12 mouse cellular contexts compared by ENCODE assay signal in genomic region chr2:156494875-156495274, GRCm38 (mm10). TPM values are rescaled to one million over a fixed set of nuclear protein-coding genes. Genes with fewer than 3 reads are reported as not detected.
DNase-seq lines count a peak whose midpoint lies in the region; ATAC-seq and TF ChIP-seq lines count a peak whose summit lies in the region.
"Had no signal": no experiment of that assay in that cellular context is flagged by ENCODE, and none has a peak within 500 bp of the region (broad histone marks: within the 10 kb centered on the region; RNA-seq: fewer than 3 reads in every experiment).

No protein-coding gene starts in this region.

- peak; percentile 57; the same call in 1 of the 2 replicates for ATAC-seq in lung, embryonic 14.5 days (ENCODE audit: insufficient read depth)
- peak; percentile 21; the same call in 1 of the 2 replicates for ATAC-seq in intestine, postnatal 0 days
- peak; percentile 88 for ATAC-seq in stomach, embryonic 15.5 days (ENCODE audit: insufficient read depth, low FRiP score, low read depth)
- no peak for ATAC-seq in kidney, embryonic 16.5 days (ENCODE audit: low FRiP score, low TSS enrichment)
- ATAC-seq in forebrain, embryonic 14.5 days, result no peak

- WGBS in lung, embryonic 14.5 days, result 88% methylated on average over 12 of the region's 12 CpGs
- 10% methylated on average over 12 of the region's 12 CpGs for WGBS in cerebellum, adult 2 months
- 70% methylated on average over 12 of the region's 12 CpGs for WGBS in intestine, postnatal 0 days
- WGBS in stomach, embryonic 15.5 days, result 88% methylated on average over 12 of the region's 12 CpGs
- 92% methylated on average over 12 of the region's 12 CpGs for WGBS in kidney, embryonic 16.5 days
- WGBS in forebrain, embryonic 14.5 days, result 94% methylated on average over 12 of the region's 12 CpGs

- TF ChIP-seq CTCF in lung, embryonic 14.5 days (IDR thresholded peaks at IDR 0.05; ENCODE audit: low read depth), result no peak
- TF ChIP-seq CTCF in cerebellum, adult 2 months (IDR thresholded peaks at IDR 0.05; ENCODE audit: borderline replicate concordance, insufficient read depth, low read depth, low read length), result peak; percentile 2; the same call in 1 of the 2 replicates
- TF ChIP-seq CTCF in intestine, postnatal 0 days (IDR thresholded peaks at IDR 0.05; ENCODE audit: low read depth), result no peak

- H3K36me3 ChIP-seq in lung, embryonic 14.5 days (ENCODE audit: insufficient read depth), result peaks cover 23% of the 10 kb centered on the region
- H3K36me3 ChIP-seq in intestine, postnatal 0 days (ENCODE audit: control insufficient read depth, insufficient read depth), result peaks cover 17% of the 10 kb centered on the region; the same call in 1 of the 2 replicates
- H3K36me3 ChIP-seq in stomach, embryonic 15.5 days, result peaks cover 18% of the 10 kb centered on the region; the same call in 1 of the 2 replicates
- H3K36me3 ChIP-seq in kidney, embryonic 16.5 days (ENCODE audit: insufficient read depth, low read length), result no peaks in the 10 kb centered on the region
- peaks cover 21% of the 10 kb centered on the region for H3K36me3 ChIP-seq in forebrain, embryonic 14.5 days (ENCODE audit: control insufficient read depth, insufficient read depth, low read length)

- no peak for DNase-seq in lung, embryonic 14.5 days
- no peak for DNase-seq in lung, postnatal 4 days
- peak; percentile 94 to 97 for DNase-seq in cerebellum, adult 2 months
- no peak for DNase-seq in forebrain, embryonic 14.5 days (ENCODE audit: low spot score)
- DNase-seq in gastrocnemius, postnatal 36 days, result no peak
- DNase-seq: adrenal gland, postnatal 36 days; heart, adult 11 months had no signal

- no peak for TF ChIP-seq POLR2A in cerebellum, adult 2 months (IDR thresholded peaks at IDR 0.05; ENCODE audit: borderline replicate concordance, insufficient read depth, low read length)

- no peak overlapping the region for H3K4me3 ChIP-seq in lung, embryonic 14.5 days (ENCODE audit: low read depth, low read length)
- no peak overlapping the region for H3K4me3 ChIP-seq in cerebellum, adult 2 months (replicated peaks; ENCODE audit: insufficient read depth, low read depth, low read length)
- H3K4me3 ChIP-seq in intestine, postnatal 0 days (ENCODE audit: low read depth, low read length), result no peak overlapping the region
- H3K4me3 ChIP-seq in stomach, embryonic 15.5 days (replicated peaks), result no peak overlapping the region
- H3K4me3 ChIP-seq in kidney, embryonic 16.5 days (ENCODE audit: low read length), result no peak overlapping the region
- H3K4me3 ChIP-seq in forebrain, embryonic 14.5 days (ENCODE audit: low read depth, low read length), result no peak overlapping the region
- H3K4me3 ChIP-seq: neural tube, embryonic 15.5 days had no signal

- intact Hi-C loops in gastrocnemius, postnatal 36 days (cut with DNase I), result loop anchor here (5.0 kb wide), 2 partner anchors 73 to 153 kb away; partner anchors contain the start of gene Epb41l1

- no peak overlapping the region for H3K4me2 ChIP-seq in lung, embryonic 14.5 days
- H3K4me2 ChIP-seq in intestine, postnatal 0 days (replicated peaks; ENCODE audit: low read depth), result no peak overlapping the region
- H3K4me2 ChIP-seq in stomach, embryonic 15.5 days, result no peak overlapping the region
- H3K4me2 ChIP-seq in kidney, embryonic 16.5 days (replicated peaks; ENCODE audit: low read depth, low read length), result no peak overlapping the region
- H3K4me2 ChIP-seq in forebrain, embryonic 14.5 days (ENCODE audit: low read length), result no peak overlapping the region
- H3K4me2 ChIP-seq: neural tube, embryonic 15.5 days had no signal

- H3K9ac ChIP-seq in lung, embryonic 14.5 days, result no peak overlapping the region
- no peak overlapping the region for H3K9ac ChIP-seq in intestine, postnatal 0 days (ENCODE audit: low read depth, low read length)
- no peak overlapping the region for H3K9ac ChIP-seq in stomach, embryonic 15.5 days
- no peak overlapping the region for H3K9ac ChIP-seq in kidney, embryonic 16.5 days (replicated peaks; ENCODE audit: low read length)
- H3K9ac ChIP-seq in forebrain, embryonic 14.5 days (ENCODE audit: low read length), result no peak overlapping the region
- H3K9ac ChIP-seq: neural tube, embryonic 15.5 days had no signal

- no peaks in the 10 kb centered on the region for H3K27me3 ChIP-seq in lung, embryonic 14.5 days (ENCODE audit: insufficient read depth, low read length)
- H3K27me3 ChIP-seq in cerebellum, adult 2 months (ENCODE audit: control insufficient read depth, insufficient read depth, low read length), result no peaks in the 10 kb centered on the region
- no peaks in the 10 kb centered on the region for H3K27me3 ChIP-seq in intestine, postnatal 0 days (replicated peaks; ENCODE audit: control insufficient read depth, insufficient read depth, low read length)
- H3K27me3 ChIP-seq in stomach, embryonic 15.5 days (replicated peaks), result no peaks in the 10 kb centered on the region
- no peaks in the 10 kb centered on the region for H3K27me3 ChIP-seq in kidney, embryonic 16.5 days (ENCODE audit: insufficient read depth, low read length)
- H3K27me3 ChIP-seq in forebrain, embryonic 14.5 days (replicated peaks; ENCODE audit: control insufficient read depth, insufficient read depth, low read length), result no peaks in the 10 kb centered on the region
- H3K27me3 ChIP-seq: neural tube, embryonic 15.5 days had no signal

- H3K4me1 ChIP-seq in lung, embryonic 14.5 days (ENCODE audit: insufficient read depth), result no peaks in the 10 kb centered on the region
- peaks cover 74% of the 10 kb centered on the region for H3K4me1 ChIP-seq in cerebellum, adult 2 months (ENCODE audit: control insufficient read depth, insufficient read depth, low read length)
- no peaks in the 10 kb centered on the region for H3K4me1 ChIP-seq in intestine, postnatal 0 days (replicated peaks; ENCODE audit: control insufficient read depth, insufficient read depth, low read length)
- H3K4me1 ChIP-seq in stomach, embryonic 15.5 days, result no peaks in the 10 kb centered on the region; the same call in 1 of the 2 replicates
- H3K4me1 ChIP-seq in kidney, embryonic 16.5 days (ENCODE audit: insufficient read depth, low read length), result no peaks in the 10 kb centered on the region
- peaks cover 2% of the 10 kb centered on the region; the same call in 1 of the 2 replicates for H3K4me1 ChIP-seq in forebrain, embryonic 14.5 days (ENCODE audit: control insufficient read depth, insufficient read depth, low read length)

- H3K27ac ChIP-seq in lung, embryonic 14.5 days (ENCODE audit: low read depth), result no peak overlapping the region; the same call in 1 of the 2 replicates
- H3K27ac ChIP-seq in cerebellum, adult 2 months (ENCODE audit: insufficient read depth, low read length), result peak overlapping the region; percentile 79
- H3K27ac ChIP-seq in intestine, postnatal 0 days (ENCODE audit: low read depth, low read length), result no peak overlapping the region
- no peak overlapping the region for H3K27ac ChIP-seq in stomach, embryonic 15.5 days
- H3K27ac ChIP-seq in kidney, embryonic 16.5 days (ENCODE audit: low read length), result no peak overlapping the region
- H3K27ac ChIP-seq in forebrain, embryonic 14.5 days (ENCODE audit: low read depth, low read length), result no peak overlapping the region
- H3K27ac ChIP-seq: kidney, postnatal 0 days; neural tube, embryonic 15.5 days had no signal

- H3K9me3 ChIP-seq in lung, embryonic 14.5 days (ENCODE audit: low read depth, low read length), result no peaks in the 10 kb centered on the region
- no peaks in the 10 kb centered on the region for H3K9me3 ChIP-seq in intestine, postnatal 0 days (ENCODE audit: control insufficient read depth)
- no peaks in the 10 kb centered on the region for H3K9me3 ChIP-seq in stomach, embryonic 15.5 days
- H3K9me3 ChIP-seq in kidney, embryonic 16.5 days (ENCODE audit: low read length), result no peaks in the 10 kb centered on the region
- H3K9me3 ChIP-seq in forebrain, embryonic 14.5 days (replicated peaks; ENCODE audit: control insufficient read depth, low read length), result no peaks in the 10 kb centered on the region
- H3K9me3 ChIP-seq: neural tube, embryonic 15.5 days had no signal

RNA-seq across cellular contexts. Expression of gene Aar2, which starts 52.5 kb away (rescaled TPM):
- polyA plus RNA-seq in lung, embryonic 14.5 days (2014; fragmentation: Nextera tagmentation; extraction: Ambion mirVana), result 39.0 and 41.0 TPM in 2 replicates
- polyA plus RNA-seq in cerebellum, adult 2 months (2012; rRNA removed), result 41.4 and 43.2 TPM in 2 replicates
- polyA plus RNA-seq in intestine, postnatal 0 days (2015; fragmentation: Nextera tagmentation; extraction: Ambion mirVana), result 25.4 and 30.1 TPM in 2 replicates
- polyA plus RNA-seq in stomach, embryonic 15.5 days (2015; fragmentation: Nextera tagmentation; extraction: Ambion mirVana), result 28.0 and 30.5 TPM in 2 replicates
- polyA plus RNA-seq in kidney, embryonic 16.5 days (2015; fragmentation: Nextera tagmentation; extraction: Ambion mirVana), result 40.4 and 41.3 TPM in 2 replicates
- 51.1 and 51.3 TPM in 2 replicates for polyA plus RNA-seq in forebrain, embryonic 14.5 days (2014; fragmentation: Nextera tagmentation; extraction: Ambion mirVana)
- total RNA-seq in gastrocnemius, postnatal 36 days (2021), result 10 to 100 TPM; 18.6 to 19.1 TPM

Comparison
In these comparisons a context has a peak if more than half of its experiments do, and no peak if none do; other contexts are left out.
1. ATAC-seq: peak in lung, embryonic 14.5 days (single experiment), intestine, postnatal 0 days (single experiment) and stomach, embryonic 15.5 days (single experiment); none in kidney, embryonic 16.5 days (single experiment) and forebrain, embryonic 14.5 days (single experiment).
2. DNase-seq: peak in cerebellum, adult 2 months (2 of 2); none in lung, embryonic 14.5 days (single experiment), lung, postnatal 4 days (0 of 2), forebrain, embryonic 14.5 days (single experiment) and gastrocnemius, postnatal 36 days (0 of 2).